Mouse (Mus musculus) heart, embryonic 14.5 days (tissue): Measurements from ENCODE around the gene Pawr. TPM values are rescaled to one million over a fixed set of nuclear protein-coding genes. Genes with fewer than 3 reads are reported as not detected.
A peak's percentile ranks its signal among the peaks of the same experiment; 100 is the strongest.

ENCODE experiments used
- ATAC-seq: fragments of 200-750 bp; cut with Nextera tagmentation; 2 replicates; pipeline ENCODE4 v1.8.0; 2017; ENCODE audit warnings: low read depth, moderate TSS enrichment; ENCODE audit not compliant: insufficient number of reproducible peaks, insufficient read depth, low FRiP score
- H3K27ac ChIP-seq, 2 experiments: fragments of 200-500 bp in 1 of 2; fragments of 300-500 bp in 1 of 2; sonication (generic) in 1 of 2; replicated peaks in 1 of 2; 2 replicates each; pipeline ENCODE4 v1.5.1; 2012 to 2014; ENCODE audit warnings: low read depth in 2 of 2, low read length in 2 of 2, control low read depth in 1 of 2, mild to moderate bottlenecking in 1 of 2, mixed read lengths in 1 of 2; ENCODE audit not compliant: control insufficient read depth in 1 of 2, insufficient read depth in 1 of 2
- H3K27me3 ChIP-seq: fragments of 300-500 bp; sonication (generic); 2 replicates; pipeline ENCODE4 v1.6.1; 2014; ENCODE audit warnings: mild to moderate bottlenecking, low read length, control low read depth; ENCODE audit not compliant: control insufficient read depth, insufficient read depth
- H3K36me3 ChIP-seq: fragments of 300-500 bp; sonication (generic); 2 replicates; pipeline ENCODE4 v1.6.1; 2014; ENCODE audit warnings: mild to moderate bottlenecking, control low read depth, low read length, mixed read lengths; ENCODE audit not compliant: control insufficient read depth, insufficient read depth
- H3K4me1 ChIP-seq, 2 experiments: fragments of 200-500 bp in 1 of 2; fragments of 300-500 bp in 1 of 2; sonication (generic) in 1 of 2; 2 replicates each; pipeline ENCODE4 v1.6.1; 2012 to 2014; ENCODE audit warnings: low read length in 2 of 2, control low read depth in 1 of 2, mixed read lengths in 1 of 2; ENCODE audit not compliant: control insufficient read depth in 2 of 2, insufficient read depth in 2 of 2
- H3K4me2 ChIP-seq: fragments of 300-500 bp; sonication (generic); 2 replicates; pipeline ENCODE4 v1.6.1; 2014; ENCODE audit warnings: mild to moderate bottlenecking, low read length
- H3K4me3 ChIP-seq, 2 experiments: fragments of 200-500 bp in 1 of 2; fragments of 300-500 bp in 1 of 2; sonication (generic) in 1 of 2; 2 replicates each; pipeline ENCODE4 v1.5.1; 2012 to 2014; ENCODE audit warnings: low read length in 2 of 2, mild to moderate bottlenecking in 2 of 2, control low read depth in 1 of 2, low read depth in 1 of 2, moderate library complexity in 1 of 2; ENCODE audit not compliant: control insufficient read depth in 1 of 2, insufficient read depth in 1 of 2
- H3K9ac ChIP-seq: fragments of 300-500 bp; sonication (generic); 2 replicates; pipeline ENCODE4 v1.6.1; 2014; ENCODE audit warnings: mild to moderate bottlenecking, low read length
- H3K9me3 ChIP-seq: fragments of 300-500 bp; sonication (generic); 2 replicates; pipeline ENCODE4 v1.6.1; 2016; ENCODE audit warnings: low read length, control low read depth; ENCODE audit not compliant: control insufficient read depth
- WGBS: fragments of 180-500 bp; shearing (Covaris S2); extraction: QIAGEN DNeasy Blood & Tissue Kit; methylation state at CpG from one replicate; pipeline ENCODE4 v1.1.7; 2014; 5-methylcytosine and 5-hydroxymethylcytosine counted together
- polyA plus RNA-seq: library from polyadenylated mRNA; unstranded; fragments of >200 nt; fragmentation: Nextera tagmentation; extraction: Ambion mirVana; gene quantifications from 2 replicates; pipeline ENCODE4 v1.2.1, GENCODE M21; 2014

Gene Pawr
- polyA plus RNA-seq, 1 experiment from 2014 or later, result 12.4 TPM

DNA sequence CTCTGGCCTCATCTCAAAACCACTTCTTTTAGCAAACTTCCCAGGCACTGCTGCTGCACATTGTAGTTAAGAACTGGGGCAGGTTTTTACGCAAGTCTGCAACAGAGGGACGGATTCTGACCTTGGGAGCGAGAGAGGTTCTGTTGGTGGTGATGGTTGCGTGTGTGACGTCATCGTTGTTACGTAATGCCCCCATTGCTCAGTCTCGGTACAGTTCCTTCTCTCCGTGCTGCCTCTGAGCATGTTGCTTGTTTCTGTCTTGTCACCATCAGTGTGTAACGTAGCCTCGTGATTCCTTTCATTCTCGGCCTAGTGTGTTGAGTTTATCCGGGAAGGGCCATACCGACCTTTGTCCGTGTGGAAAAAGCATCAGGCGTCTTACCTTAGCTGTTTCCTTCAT lies 28.1 kb downstream of the Pawr start:
- 0 out of 2 replicates have a peak, but pooled peaks cover 4% of the 10 kb centered on the region for H3K36me3 ChIP-seq
- no peak for ATAC-seq
- no peaks in the 10 kb centered on the region for H3K9me3 ChIP-seq
- peaks cover 10 to 13% of the 10 kb centered on the region in 2 experiments for H3K4me1 ChIP-seq
- H3K27ac ChIP-seq, result no peak overlapping the region
- no peak overlapping the region for H3K4me3 ChIP-seq
- no peaks in the 10 kb centered on the region for H3K27me3 ChIP-seq
- no peak overlapping the region for H3K4me2 ChIP-seq
- H3K9ac ChIP-seq, result no peak overlapping the region
- WGBS, result 72% methylated on average over 16 of the region's 16 CpGs

DNA sequence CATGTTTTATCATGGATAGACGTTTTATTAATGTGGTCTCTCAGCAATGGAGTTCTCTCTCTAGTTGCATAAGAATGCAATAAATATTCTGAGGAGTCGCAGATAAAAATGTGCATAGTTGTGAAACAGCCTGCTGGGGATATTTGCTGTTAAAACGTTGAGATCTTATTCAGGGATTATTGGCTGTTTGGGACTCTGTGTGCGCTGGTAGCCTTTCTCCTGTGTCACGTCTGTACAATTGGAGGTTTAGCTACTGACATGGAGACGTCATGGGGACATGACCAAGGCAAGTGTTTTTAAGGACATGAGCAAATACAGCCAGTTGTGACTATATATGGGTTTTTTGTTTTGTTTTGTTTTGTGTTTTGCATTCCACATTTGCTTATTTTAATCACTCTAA lies 28.9 kb downstream of the Pawr start:
- Histone ChIP-seq H3K9me3 (0 out of 2 replicates have a peak, but pooled peaks cover 4% of the 10 kb centered on the region), H3K4me1 (peaks cover 6 to 8% of the 10 kb centered on the region in 2 experiments), H3K4me2 (no peak overlapping the region), H3K27ac (no peak overlapping the region), H3K36me3 (0 out of 2 replicates have a peak, but pooled peaks cover 4% of the 10 kb centered on the region), H3K9ac (no peak overlapping the region), H3K27me3 (no peaks in the 10 kb centered on the region), H3K4me3 (no peak overlapping the region)
- ATAC-seq, result no peak
- WGBS, result 64% methylated on average over 6 of the region's 6 CpGs

DNA sequence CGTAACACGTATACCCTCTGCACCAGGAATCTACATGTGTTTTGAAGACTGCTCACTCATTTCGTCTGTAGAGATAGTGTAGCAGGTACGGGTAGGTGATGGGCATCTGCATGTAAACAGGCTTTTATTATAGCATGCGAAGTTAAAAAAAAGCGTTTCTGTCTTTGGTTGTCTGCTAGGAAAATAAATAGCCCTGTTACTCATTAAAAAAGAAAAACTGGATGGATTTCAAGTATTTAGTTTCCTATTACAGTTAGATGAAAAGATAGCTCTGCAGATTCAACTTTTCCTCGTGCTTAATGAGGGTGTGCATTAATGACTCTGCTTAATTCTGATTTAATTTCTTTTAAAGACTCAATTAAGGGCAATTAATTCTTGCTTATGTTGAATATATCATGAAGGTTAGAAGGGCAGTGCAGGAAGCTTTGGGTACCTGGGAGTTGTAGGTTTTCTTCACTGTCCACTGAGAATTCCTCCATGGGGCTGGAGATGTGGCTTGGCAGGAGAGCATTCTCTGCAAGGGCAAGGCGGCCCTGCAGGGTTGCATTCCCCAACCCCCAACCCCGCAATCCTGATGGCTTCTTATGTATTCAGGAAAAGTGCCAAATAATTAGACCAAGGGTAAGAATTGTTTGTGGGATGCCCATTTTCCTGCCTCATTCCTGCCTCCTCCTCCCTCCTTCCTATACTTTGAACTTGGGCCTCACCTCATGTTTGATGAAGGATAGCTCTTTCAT lies 29.7 kb downstream of the Pawr start:
- Histone ChIP-seq H3K9ac (no peak overlapping the region), H3K27me3 (no peaks in the 10 kb centered on the region), H3K4me1 (peaks cover 6 to 8% of the 10 kb centered on the region in 2 experiments), H3K4me2 (no peak overlapping the region), H3K36me3 (0 out of 2 replicates have a peak, but pooled peaks cover 4% of the 10 kb centered on the region), H3K27ac (no peak overlapping the region), H3K4me3 (no peak overlapping the region), H3K9me3 (0 out of 2 replicates have a peak, but pooled peaks cover 4% of the 10 kb centered on the region)
- ATAC-seq, result no peak
- 81% methylated on average over 9 of the region's 9 CpGs for WGBS

DNA sequence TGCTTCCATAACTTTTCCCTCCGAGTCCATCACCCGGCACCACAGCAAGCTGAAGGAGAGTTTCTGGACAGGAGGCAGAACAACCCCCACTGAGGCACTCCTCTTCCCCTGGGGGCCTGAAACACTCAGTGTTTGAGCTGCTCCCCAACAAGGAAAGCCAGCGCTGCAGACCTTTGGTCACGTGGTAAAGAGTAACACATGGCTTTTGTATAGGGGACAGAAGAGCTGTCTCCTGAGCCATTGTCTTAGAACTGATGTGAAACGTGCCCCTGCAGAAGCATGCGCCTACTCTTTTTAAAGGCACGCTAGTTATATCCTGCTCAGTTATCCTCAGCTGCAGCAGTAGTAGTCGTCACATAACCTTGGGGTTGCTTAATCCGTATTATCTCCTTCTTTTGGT lies 32.0 kb downstream of the Pawr start:
- no peak overlapping the region for H3K27ac ChIP-seq
- peaks cover 6 to 8% of the 10 kb centered on the region in 2 experiments for H3K4me1 ChIP-seq
- H3K9ac ChIP-seq, result no peak overlapping the region
- H3K36me3 ChIP-seq, result no peaks in the 10 kb centered on the region
- H3K27me3 ChIP-seq, result no peaks in the 10 kb centered on the region
- 0 out of 2 replicates have a peak, but pooled peaks cover 4% of the 10 kb centered on the region for H3K9me3 ChIP-seq
- 0 out of 2 replicates have a peak, but pooled peaks have one; percentile 17 for ATAC-seq
- H3K4me3 ChIP-seq, result no peak overlapping the region
- no peak overlapping the region for H3K4me2 ChIP-seq
- WGBS, result 43% methylated on average over 9 of the region's 9 CpGs

DNA sequence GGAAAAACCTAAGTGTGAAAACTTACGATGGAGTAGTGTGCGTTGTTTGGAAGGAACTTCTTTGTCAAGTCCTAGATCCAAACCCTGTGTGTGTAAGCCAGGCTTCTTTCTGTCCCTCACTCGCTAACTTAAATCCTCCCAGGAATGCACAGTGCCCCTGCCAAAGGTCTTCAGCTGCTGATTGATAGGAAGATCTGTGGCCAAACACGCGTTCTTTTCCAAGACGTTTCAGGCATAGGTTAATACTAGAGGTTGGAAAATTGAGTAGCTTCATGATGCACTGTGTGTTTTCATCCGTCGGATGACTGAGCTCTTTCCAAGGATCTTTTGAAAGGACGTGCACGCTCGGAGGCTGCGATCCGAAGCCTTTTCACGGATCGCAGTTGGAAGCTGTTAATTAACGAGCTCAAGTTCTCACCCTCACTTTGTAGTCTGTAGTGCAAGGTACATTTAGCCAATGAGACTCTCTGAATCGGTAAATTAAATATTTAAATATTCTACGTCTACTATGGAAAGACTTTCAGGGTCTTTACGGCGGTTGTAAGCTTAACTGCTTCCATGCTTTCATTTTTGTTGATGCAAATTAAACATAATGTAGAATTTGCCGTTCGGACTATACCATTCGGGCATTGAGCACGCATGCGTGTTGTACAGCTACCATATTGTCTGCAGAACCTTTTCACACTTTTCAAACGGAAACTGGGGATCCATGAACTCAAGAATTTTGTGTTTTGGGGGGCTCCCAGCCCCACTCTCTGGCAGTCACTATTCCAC lies 33.2 kb downstream of the Pawr start:
- ATAC-seq, result no peak
- H3K9ac ChIP-seq, result no peak overlapping the region
- no peaks in the 10 kb centered on the region for H3K36me3 ChIP-seq
- WGBS, result 82% methylated on average over 26 of the region's 26 CpGs
- H3K4me2 ChIP-seq, result no peak overlapping the region
- H3K4me3 ChIP-seq, result no peak overlapping the region
- no peak overlapping the region for H3K27ac ChIP-seq
- H3K9me3 ChIP-seq, result 0 out of 2 replicates have a peak, but pooled peaks cover 4% of the 10 kb centered on the region
- peaks cover 3 to 6% of the 10 kb centered on the region in 2 experiments for H3K4me1 ChIP-seq
- H3K27me3 ChIP-seq, result no peaks in the 10 kb centered on the region

DNA sequence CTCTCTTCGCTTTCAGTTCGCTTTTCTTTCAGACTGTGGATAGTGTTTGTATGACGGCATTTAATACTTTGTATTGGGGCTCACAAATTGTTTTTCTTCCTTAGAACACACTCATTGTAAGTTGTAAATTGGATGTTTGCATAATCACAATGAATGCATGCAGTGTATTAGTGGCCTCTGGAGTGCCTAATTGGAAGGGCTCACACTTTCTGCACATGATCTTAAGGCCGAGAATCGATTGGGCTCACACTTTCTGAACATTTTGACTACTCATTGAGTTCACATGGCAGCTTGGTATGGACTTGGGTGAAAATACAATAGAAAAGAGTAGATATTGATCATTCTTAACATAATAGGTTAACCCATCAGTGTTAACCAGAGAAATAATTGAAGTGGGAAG lies 34.3 kb downstream of the Pawr start:
- H3K36me3 ChIP-seq, result no peaks in the 10 kb centered on the region
- peaks cover 3 to 6% of the 10 kb centered on the region in 2 experiments for H3K4me1 ChIP-seq
- no peak for ATAC-seq
- no peak overlapping the region for H3K9ac ChIP-seq
- no peak overlapping the region for H3K4me2 ChIP-seq
- H3K9me3 ChIP-seq, result 0 out of 2 replicates have a peak, but pooled peaks cover 4% of the 10 kb centered on the region
- no peak overlapping the region for H3K27ac ChIP-seq
- no peak overlapping the region for H3K4me3 ChIP-seq
- 95% methylated on average over 5 of the region's 5 CpGs for WGBS
- H3K27me3 ChIP-seq, result no peaks in the 10 kb centered on the region

DNA sequence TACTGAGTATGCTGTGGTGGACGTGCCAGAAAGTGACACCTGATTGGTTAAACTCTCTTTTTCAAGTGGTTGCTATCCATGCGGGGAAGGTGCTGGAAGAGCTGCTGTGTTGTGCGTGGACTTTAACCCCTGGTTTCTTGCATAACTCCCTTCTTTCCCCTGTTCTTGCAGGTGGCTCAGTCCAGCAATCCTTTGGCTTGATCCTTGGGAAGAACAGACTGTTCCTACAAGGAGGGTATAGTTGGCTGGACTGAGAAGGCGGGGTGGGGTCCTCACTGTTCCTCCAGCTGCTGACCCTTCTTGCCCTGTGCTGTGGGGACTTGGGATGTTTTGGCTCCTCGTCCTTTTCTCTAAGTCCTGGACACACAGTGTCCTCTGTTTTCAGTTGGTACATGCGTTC lies 36.4 kb downstream of the Pawr start:
- no peak overlapping the region for H3K9ac ChIP-seq
- whole genome bisulfite sequencing, result 62% methylated on average over 6 of the region's 6 CpGs

More for the DNA sequence above, 36.4 kb downstream of the Pawr start:
- H3K4me2 ChIP-seq, result no peak overlapping the region
- no peak overlapping the region for H3K4me3 ChIP-seq
- no peaks in the 10 kb centered on the region for H3K27me3 ChIP-seq
- no peak for ATAC-seq
- H3K9me3 ChIP-seq, result 0 out of 2 replicates have a peak, but pooled peaks cover 4% of the 10 kb centered on the region
- H3K36me3 ChIP-seq, result no peaks in the 10 kb centered on the region
- H3K27ac ChIP-seq, result no peak overlapping the region
- H3K4me1 ChIP-seq, result peaks cover 3 to 16% of the 10 kb centered on the region in 2 experiments
